Mouse (Mus musculus) T-helper 17 cell (primary cell): ENCODE results near the gene Tifab.

Experiments used
- in situ Hi-C, 2 experiments: fragments of 300-600 bp; cut with MboI, MseI; formaldehyde crosslinking; loops; 1 replicate in 1 of 2; 2 replicates in 1 of 2; pipeline ENCODE4 v1.15.1; 2025; ENCODE audit warnings: high pct_unique_total_duplicates in 2 of 2

Tifab gene

GRCm38 (mm10) chr13:56178416-56179035 is at the start of gene Tifab:
Gene Tifab, minus strand, starts transcription at chr13:56178885.
- in situ Hi-C loops = no loop called here

DNA sequence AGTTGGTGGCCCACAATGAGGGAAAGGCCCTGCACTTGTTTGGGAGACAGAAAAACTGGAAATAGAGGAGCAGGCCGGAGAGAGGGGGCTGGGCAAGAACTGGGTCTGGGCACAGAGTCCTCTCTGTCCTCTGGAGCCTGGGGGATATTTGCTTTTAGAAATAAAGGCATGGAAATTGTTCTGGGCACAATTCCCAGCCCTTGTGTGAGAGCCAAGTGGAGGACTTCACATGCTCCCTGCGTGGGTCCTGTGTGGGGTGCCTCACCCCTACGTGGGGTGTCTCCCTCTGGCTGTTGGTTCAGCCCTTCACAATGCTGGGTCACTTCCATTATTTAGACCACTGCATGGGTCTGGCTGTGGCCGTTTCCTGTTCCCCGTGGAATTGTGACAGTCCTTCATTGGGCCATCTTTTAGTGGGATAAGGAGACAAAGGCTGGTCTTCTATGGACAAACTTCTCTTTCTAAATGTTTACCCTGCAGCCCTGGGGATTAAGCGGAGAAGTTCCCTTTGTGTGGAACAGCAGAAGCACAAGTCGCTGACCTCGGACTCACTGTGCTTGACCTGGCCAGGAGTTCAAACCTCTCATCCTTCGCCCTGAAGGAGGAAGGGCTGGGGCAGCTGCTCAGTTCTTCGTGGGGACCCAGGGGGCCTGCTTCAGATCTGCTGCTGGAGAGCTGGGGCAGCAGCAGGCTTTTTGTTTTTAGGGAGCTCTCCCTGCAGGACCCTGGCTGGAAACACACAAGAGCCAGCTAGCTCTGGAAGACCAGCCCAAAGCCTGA is 47.7 kb upstream of the Tifab start:
- in situ Hi-C loops = no loop called here

DNA sequence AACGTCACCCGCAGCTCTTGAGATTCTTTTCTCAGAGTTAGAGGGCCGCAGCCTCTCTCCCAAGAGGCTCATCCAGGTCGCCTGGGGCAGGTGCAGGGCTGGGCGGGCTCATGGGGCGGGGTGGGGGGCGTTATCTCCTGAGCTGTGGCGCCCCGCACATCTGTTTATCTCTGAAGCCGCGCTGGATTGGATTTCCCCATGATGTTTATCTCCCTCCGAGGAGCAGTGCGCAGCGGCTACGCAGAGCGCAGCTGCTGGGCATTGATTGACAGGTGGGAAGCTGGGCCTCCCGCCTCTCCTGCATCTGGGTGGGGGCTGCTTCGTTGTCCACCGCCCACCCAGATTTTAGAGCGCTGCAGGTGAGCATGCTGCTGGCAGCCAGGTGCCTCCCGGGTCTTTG is 44.9 kb upstream of the Tifab start:
- in situ Hi-C loops = no loop called here

DNA sequence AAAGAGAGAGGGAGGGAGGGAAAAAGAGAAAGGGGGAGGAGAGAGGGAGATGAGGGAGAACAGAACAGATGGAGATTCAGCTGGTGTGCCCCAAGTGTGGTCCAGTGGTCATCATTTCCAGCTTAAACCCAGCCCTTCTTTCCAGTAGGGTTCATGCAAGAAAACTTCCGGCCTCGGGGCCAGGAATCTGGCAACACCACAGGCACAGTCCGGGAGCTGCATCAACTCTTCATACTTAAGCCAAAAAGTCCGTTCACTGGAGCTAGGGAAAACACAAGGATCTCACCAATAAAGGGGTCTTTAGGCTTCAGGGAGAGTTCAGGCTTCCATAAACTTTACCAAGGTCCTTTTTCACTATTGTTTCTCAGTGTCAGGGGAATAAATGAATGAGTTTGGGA is 44.2 kb upstream of the Tifab start:
- in situ Hi-C loops = no loop called here

DNA sequence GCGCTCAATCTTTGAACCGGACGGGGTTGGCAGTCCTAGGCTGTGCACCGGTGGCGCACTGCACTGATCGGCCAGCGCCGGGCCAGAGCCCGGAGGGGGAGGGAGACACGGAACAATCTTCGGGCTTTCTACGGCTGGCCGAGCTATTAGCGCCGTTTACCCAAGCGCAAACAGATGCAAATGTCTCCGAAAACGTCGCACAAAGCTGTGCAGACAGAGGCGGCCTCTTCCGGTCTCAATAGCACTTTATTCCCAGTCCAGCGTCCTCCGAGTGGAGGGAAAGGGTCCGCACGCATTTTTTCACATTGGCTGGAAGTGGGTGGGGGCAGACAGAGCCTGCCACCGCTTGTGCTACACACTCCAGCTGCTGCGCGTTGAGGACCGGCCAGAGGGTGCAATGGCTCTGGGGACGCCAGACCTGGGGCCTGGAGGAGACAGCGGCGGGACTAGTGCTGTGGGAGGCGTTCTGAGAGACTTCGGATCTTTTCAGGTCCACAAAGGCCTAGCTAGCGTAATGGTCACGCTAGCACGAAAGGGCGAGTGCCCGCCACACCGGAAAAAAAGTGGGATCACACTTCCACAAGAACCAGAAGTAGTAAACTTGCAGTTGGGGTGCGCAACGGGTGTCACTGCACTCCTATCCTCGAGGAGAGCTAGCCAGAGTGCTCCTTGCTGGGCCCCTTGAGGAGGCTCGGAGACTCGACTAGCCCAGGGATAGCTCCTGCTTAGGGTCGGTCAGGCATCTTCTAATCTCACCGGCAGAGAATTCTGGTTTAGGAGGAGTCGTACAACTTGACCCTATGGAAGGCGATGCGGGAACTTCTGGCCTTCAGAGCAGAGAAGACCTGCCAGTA is 43.5 kb upstream of the Tifab start:
- in situ Hi-C loops = no loop called here

DNA sequence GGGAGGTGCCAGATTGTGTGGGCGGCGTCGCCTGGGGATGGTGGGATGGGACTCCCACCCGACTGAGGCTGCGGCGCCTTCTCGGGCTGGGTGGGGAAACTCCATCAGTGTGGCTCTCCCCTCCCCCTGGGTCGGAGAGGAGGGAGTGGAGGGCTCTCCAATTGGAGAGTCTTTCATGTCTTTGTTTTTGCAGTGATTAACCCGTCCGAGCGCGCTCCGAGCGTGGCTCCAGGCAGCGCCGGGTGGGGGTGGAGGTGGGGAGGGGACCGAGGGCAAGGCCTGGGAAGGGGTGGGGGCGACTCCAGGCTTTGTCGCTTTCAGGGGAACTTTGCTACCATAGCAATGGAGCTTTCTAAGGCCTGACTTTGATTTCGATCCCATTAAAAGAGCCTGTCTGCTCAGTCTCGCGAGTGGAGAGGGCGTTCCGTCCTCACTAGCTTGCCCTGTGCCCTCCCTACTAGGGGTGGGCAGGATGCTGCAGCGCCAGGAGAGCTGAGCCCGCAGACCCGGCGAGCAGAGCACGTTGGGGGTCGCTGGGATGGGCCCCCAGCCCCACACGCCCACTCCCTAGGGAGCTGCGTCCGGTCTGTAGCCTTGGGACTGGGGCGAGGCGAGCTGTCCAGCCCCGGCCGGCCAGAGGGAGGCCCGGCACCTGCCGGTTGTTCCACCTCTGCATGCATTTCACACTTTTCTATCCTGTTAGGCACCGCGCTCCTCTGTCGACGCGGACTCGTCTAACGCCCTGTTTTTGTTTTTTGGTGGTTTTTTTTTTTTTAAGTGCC is 42.6 kb upstream of the Tifab start:
- in situ Hi-C loops = no loop called here

DNA sequence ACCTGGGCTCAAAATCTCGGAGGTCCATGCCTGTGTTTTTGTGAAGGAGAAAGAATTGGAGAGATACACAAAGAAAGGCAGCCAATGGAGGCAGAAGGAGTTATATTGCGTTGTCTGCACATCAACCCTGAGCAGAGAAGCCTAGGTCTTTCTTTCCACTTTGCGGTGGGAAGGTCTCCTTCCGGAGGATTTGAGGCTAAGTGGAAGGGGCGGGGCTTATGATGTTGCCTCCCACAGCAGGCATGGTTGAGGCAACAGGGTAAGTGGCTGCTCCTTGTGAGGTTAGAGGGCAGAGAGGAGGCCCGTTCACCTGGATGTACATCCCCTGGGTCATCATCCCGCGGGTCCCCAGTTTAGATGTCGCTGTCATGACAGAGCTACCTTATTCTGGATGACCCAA is 40.6 kb upstream of the Tifab start:
- in situ Hi-C loops = no loop called here

DNA sequence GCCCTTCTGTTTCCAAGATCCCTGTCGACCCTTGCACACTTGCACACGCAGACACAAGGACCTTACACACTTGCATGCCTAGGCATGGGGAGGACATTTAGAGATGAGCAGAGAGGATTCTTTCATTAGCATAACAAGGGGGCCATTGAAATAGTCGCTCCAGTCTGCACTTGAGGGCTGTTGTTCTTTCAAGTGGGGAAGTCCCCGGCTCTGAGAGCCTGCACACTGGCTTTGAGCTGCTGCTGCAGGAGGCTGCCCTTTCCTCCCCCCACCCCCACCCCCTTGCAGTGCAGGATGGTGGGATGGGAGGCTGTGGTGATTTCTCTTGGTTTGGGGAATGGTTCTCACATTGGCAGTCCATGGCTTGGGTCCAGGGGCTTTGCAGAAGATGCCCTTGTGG is 37.4 kb upstream of the Tifab start:
- in situ Hi-C loops = no loop called here

DNA sequence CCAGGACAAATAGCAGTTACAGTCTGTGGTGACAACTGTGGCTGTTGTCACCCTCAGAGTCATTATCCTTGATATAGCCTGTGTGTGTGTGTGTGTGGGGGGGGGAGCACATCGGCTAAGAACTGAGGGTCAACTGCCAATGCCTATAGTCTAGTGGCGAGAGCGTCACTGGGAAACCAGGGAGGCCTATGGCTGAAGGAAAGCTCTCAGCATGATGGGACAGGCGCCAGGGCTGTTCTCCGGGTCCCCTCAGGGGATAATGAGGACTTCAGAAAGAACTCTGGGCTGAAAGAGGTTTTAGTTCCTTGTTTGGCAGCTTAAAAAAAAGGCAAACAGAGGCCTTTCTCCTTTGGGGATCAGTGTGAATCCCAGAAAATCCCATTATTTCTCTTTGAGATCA is 35.9 kb upstream of the Tifab start:
- in situ Hi-C loops = no loop called here

DNA sequence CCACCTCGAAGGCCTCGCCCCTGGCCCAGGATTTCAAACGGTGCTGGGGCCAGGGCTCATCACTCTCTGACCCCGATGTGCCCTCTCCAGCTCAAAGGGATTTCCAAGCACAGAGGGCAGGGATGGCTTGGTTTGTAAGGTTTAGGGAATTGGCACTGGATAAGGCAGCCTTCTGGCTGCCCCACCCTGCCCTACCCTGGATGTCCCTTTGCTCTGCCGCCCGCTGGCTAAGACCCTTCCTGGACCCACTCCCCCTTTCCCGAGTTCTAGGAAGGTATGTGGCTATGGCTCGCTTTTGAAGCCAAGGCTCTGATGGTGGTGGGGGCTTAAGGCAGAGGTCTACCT is 30.4 kb upstream of the Tifab start:
- in situ Hi-C loops = no loop called here

DNA sequence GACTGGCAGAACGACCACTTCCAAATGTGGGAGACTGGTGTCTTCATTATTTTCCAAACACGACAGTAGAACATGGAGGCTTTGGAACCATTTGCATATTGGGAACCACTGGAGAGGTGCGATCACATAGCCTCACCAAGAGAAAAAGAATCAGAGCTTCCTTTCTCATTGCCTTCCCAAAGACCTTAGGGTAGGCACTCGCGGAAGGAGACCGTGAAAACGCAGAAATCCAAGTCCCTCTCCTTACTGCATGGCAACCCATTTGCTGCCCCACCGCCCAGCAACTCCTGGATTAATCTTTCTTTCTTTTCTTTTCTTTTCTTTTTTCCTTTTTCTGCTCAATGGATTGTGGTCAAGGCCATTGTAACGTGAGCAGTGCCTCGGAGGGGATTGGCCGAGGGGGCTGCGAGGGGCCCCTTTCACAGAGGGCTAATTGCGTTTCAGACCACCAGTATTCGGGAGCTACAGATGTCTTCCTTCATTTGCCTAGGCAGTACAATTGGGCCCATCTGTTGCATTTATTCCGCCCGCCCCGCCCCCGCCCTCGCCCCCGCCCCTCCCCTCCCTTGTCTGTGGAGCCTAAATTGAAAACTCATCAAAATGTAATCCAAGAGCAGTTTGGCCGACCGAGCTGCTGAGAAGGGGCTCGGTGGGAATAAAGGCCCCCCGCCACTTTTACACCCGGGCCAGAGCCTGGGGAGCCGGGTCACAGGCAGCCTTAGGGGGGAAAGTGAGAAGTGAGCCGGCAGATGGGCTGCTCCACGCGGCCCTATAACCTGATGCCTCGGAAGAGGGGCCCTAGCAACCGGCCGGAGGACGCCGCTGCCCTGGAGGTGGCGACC is 29.8 kb upstream of the Tifab start:
- in situ Hi-C loops = no loop called here

- in situ Hi-C loops = loop anchor here (5.0 to 10.0 kb wide), 4 partner anchors 48 to 455 kb away; no protein-coding TSS in a partner anchor
Observed at GRCm38 (mm10) chr13:56199506-56199905, 20.8 kb upstream of the Tifab start.

DNA sequence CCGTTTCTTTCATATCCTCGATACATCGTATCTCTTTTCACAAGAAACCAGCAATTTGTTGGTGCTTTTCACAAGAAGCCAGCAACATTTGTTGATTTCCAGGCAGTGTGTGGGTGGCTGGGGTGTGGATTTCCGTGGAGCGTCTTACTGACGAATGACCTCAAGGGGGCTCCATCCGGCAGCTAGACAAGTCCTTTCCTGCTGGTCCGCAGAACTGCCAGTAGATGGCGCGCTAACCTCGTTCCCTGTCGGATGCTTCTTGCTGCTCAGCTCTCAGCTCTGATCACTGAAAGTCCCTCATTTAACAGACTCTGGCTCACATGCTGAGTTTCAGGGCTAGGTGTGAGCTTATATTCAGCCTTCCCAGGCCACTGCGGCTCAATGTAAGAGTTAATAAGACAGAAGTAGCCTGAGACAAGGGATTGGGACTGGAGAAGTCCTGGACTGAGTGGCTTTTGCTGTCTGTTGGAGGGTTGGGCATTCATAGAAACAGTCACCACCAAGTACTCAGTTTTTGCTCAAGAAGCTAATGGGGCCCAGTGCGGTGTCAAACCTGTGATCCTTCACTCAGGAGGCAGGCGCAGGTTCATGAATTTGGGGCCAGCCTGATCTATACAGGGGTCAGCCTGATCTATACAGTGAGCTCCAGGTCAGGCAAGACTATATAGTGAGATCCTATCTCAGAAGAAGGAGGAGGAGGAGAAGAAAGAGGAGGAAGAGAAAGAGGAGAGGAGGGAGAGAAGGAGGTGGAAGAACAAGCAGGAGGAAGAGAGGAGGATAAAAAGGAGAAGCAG is 19.0 kb upstream of the Tifab start:
- in situ Hi-C loops = loop anchor here (5.0 to 10.0 kb wide), 4 partner anchors 50 to 457 kb away; no protein-coding TSS in a partner anchor

DNA sequence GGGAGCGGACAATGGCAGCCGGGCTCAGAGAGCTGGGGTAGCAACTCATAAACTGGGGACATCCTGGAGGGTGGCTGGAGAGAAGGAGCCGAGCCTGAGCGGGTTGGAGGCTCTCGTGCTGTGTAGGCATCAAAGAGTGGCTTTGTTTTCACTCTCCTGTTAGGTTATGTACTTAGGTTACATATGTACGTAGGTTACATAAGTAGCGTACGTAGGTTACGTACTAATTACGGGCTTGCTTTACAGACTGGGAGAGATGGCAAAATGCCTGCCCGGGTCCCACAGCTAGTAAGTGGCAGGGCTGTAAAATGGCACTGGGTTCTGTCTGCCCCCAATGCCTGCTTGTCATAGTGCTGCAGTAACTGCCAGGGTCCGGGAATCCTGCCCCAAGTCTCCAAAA is 18.3 kb upstream of the Tifab start:
- in situ Hi-C loops = loop anchor here (5.0 to 10.0 kb wide), 4 partner anchors 50 to 458 kb away; no protein-coding TSS in a partner anchor

- in situ Hi-C loops = loop anchor here (5.0 to 10.0 kb wide), 4 partner anchors 51 to 459 kb away; no protein-coding TSS in a partner anchor
Observed at GRCm38 (mm10) chr13:56195824-56196223, 17.1 kb upstream of the Tifab start.

DNA sequence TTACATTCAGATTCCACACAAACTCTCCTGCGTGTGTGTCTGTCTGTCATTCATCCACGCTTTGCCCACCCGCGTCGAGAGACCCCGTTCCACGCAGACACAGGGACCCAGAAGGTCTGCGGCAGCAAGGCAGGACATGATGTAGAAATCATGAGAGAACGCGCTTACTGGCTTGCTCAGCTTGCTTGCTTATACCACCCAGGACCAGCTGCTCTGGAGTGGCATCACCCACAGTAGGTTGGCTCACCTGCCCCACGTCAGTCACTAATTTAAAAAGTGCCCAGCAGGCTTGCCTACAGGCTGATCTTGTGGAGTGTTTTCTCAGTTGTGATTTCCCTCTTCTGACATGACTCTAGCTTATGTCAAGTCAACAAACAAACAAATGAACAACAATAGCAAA is 15.5 kb upstream of the Tifab start:
- in situ Hi-C loops = loop anchor here in 1 of 2 experiments (10.0 kb wide), 1 partner anchor 461 kb away; no protein-coding TSS in a partner anchor

GRCm38 (mm10) chr13:56191225-56191624 is 12.5 kb upstream of the Tifab start:
- in situ Hi-C loops = loop anchor here in 1 of 2 experiments (10.0 kb wide), 1 partner anchor 464 kb away; no protein-coding TSS in a partner anchor

DNA sequence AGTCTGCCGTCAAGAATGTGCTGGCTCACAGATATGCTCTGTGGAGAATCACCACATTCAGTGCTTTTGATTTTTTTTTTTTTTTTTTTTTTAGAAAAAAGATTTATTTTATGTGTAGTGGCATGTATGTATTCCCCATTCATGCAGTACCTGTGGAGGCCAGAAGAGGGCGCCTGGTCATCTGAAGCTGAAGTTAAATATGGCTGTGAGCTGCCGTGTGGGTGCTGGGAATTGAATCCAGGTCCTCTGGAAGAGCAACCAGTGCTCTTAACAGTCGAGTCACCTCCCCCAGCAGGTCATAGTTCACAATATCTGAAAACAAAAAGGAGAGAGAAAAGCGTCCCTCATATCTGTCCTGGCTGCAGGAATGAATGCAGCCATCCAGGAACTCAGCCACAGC is 11.0 kb upstream of the Tifab start:
- in situ Hi-C loops = loop anchor here in 1 of 2 experiments (10.0 kb wide), 1 partner anchor 465 kb away; no protein-coding TSS in a partner anchor

- in situ Hi-C loops = no loop called here
Observed at GRCm38 (mm10) chr13:56183687-56184086, 5.0 kb upstream of the Tifab start.
